Mouse (Mus musculus) inflammation-experienced regulatory T-cells (primary cell): ENCODE data around the gene Cul5. TPM values are rescaled to one million over a fixed set of nuclear protein-coding genes. Genes with fewer than 3 reads are reported as not detected.

Experiments used
- polyA plus RNA-seq, 2 experiments: library from polyadenylated mRNA; unstranded; fragments of 100-300 nt; shearing (Covaris generic); gene quantifications; one replicate each; pipeline ENCODE4 v1.2.1; 2017

The Cul5 gene
- polyA plus RNA-seq: 10 to 100 TPM; 27.6 to 35.5 TPM

GRCm38 (mm10) chr9:53669680-53670219 is at the start of gene Cul5:
TSS of gene Cul5 (minus strand) at chr9:53670014.

GRCm38 (mm10) chr9:53705992-53706696 is 36.3 kb upstream of the Cul5 start, which contains the start of gene Rab39:
TSS of gene Rab39 (minus strand) at chr9:53706232.

GRCm38 (mm10) chr9:53609968-53610781 is 59.6 kb downstream of the Cul5 start, which contains the start of gene Acat1:
TSS of gene Acat1 (minus strand) at chr9:53610382.

Other genes starting within 250 kb of the Cul5 start
- gene Atm, start 133.3 kb downstream of the Cul5 start, polyA plus RNA-seq: 10 to 100 TPM; 23.5 to 29.1 TPM
- 10 to 100 TPM; 13.3 to 17.4 TPM for gene Npat, start 133.0 kb downstream of the Cul5 start, polyA plus RNA-seq
- gene Acat1, start 59.6 kb downstream of the Cul5 start, polyA plus RNA-seq: 10 to 100 TPM; 58.9 to 82.7 TPM
- under 1 TPM in 1 of 2 experiments, not detected in 1; 0.12 TPM for gene Rab39, start 36.2 kb upstream of the Cul5 start, polyA plus RNA-seq
- gene Slc35f2, start 101.5 kb upstream of the Cul5 start, polyA plus RNA-seq: 10 to 100 TPM; 10.8 to 11.9 TPM
- gene Sln, start 180.2 kb upstream of the Cul5 start, polyA plus RNA-seq: not detected